Mouse (Mus musculus) ES-E14 (cell line): Measurements from ENCODE around the gene Lmtk2. TPM values are rescaled to one million over a fixed set of nuclear protein-coding genes. Genes with fewer than 3 reads are reported as not detected.

Experiments
- DNase-seq: peaks from one replicate; pipeline ENCODE4 v3.0.0-alpha.2; 2013; ENCODE audit warnings: low read depth, low spot score
- H3K27ac ChIP-seq: 2 replicates; pipeline ENCODE4 v1.5.1; 2012; ENCODE audit warnings: low read depth, mild to moderate bottlenecking, low read length, moderate library complexity, mixed read lengths; ENCODE audit not compliant: poor library complexity, insufficient read depth, severe bottlenecking
- H3K36me3 ChIP-seq: 2 replicates; pipeline ENCODE4 v1.6.1; 2012; ENCODE audit warnings: mild to moderate bottlenecking, low read length, moderate library complexity, mixed read lengths; ENCODE audit not compliant: control insufficient read depth, poor library complexity, insufficient read depth, severe bottlenecking
- H3K4me1 ChIP-seq, 2 experiments: fragments of 150-350 bp in 1 of 2; sonication (generic) in 1 of 2; 2 replicates each; pipeline ENCODE4 v1.6.1; 2012; ENCODE audit warnings: low read length in 2 of 2, mild to moderate bottlenecking in 1 of 2, mixed read lengths in 1 of 2; ENCODE audit not compliant: control insufficient read depth in 2 of 2, insufficient read depth in 2 of 2, poor library complexity in 1 of 2
- H3K4me3 ChIP-seq, 2 experiments: fragments of 150-350 bp in 1 of 2; sonication (generic) in 1 of 2; 2 replicates each; pipeline ENCODE4 v1.5.1; 2012; ENCODE audit warnings: low read length in 2 of 2, low read depth in 1 of 2, mild to moderate bottlenecking in 1 of 2, mixed read lengths in 1 of 2; ENCODE audit not compliant: insufficient read depth in 1 of 2, poor library complexity in 1 of 2, severe bottlenecking in 1 of 2
- H3K9ac ChIP-seq: 2 replicates; pipeline ENCODE4 v1.6.1; 2012; ENCODE audit warnings: low read depth, mild to moderate bottlenecking, low read length, mixed read lengths; ENCODE audit not compliant: poor library complexity, insufficient read depth, severe bottlenecking
- H3K9me3 ChIP-seq: fragments of 150-350 bp; sonication (generic); 2 replicates; pipeline ENCODE4 v1.6.1; 2012; ENCODE audit warnings: low read depth, mild to moderate bottlenecking, low read length; ENCODE audit not compliant: control insufficient read depth, insufficient read depth
- CHD2 ChIP-seq: IDR thresholded peaks from 2 replicates; pipeline ENCODE4 v1.6.1; 2014; ENCODE audit warnings: mild to moderate bottlenecking, low read depth, low read length, inconsistent platforms
- HCFC1 ChIP-seq: IDR thresholded peaks from 2 replicates; pipeline ENCODE4 v1.6.1; 2012; ENCODE audit warnings: low read length, inconsistent platforms, borderline replicate concordance; ENCODE audit not compliant: insufficient read depth
- MAFK ChIP-seq: IDR thresholded peaks from 2 replicates; pipeline ENCODE4 v1.6.1; 2014; ENCODE audit warnings: mild to moderate bottlenecking, low read depth, low read length, inconsistent platforms; ENCODE audit not compliant: insufficient read depth
- ZC3H11A ChIP-seq: IDR thresholded peaks from 2 replicates; pipeline ENCODE4 v1.6.1; 2012; ENCODE audit warnings: low read depth, mild to moderate bottlenecking, inconsistent platforms, low read length, borderline replicate concordance
- ZNF384 ChIP-seq: IDR thresholded peaks from 2 replicates; pipeline ENCODE4 v1.6.1; 2012; ENCODE audit warnings: low read depth, low read length, inconsistent platforms
- in situ Hi-C, 2 experiments: fragments of 600-800 bp; cut with MboI; formaldehyde crosslinking; loops; one replicate each; pipeline ENCODE4 v1.15.1; 2025; ENCODE audit warnings: low sequenced_read_pairs in 2 of 2, inconsistent platforms in 1 of 2; ENCODE audit not compliant: unreplicated experiment in 2 of 2
- total RNA-seq: library from RNA; depleted of rRNA; stranded (reverse); fragments of 300-350 nt; gene quantifications from 2 replicates; pipeline ENCODE4 v1.2.3, GENCODE M21; 2012

Gene Lmtk2
- total RNA-seq, 1 experiment = 61.2 TPM

DNA sequence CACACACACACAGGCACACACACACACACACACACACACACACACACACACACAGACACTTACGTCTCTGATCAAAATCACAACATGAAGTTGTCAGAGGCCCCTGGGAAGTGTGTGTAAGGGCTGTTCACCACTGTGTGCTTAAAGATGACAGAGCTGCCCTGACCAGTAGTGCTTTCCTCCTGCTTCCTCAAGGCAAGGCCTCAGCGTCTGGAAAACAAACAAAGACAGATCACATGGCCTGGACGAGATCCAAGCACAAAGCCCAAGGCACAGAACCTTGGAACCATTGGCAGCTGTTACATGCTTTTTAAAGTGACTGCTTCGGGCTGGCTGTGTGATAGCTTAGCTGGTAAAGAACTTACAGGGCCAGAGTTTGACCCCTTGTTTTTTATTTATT lies 58.4 kb downstream of the Lmtk2 start:
- TF ChIP-seq ZNF384 = no peak
- peaks cover 18% of the 10 kb centered on the region for H3K36me3 ChIP-seq
- in situ Hi-C loops = loop anchor here in 1 of 2 experiments (10.0 kb wide), 1 partner anchor 114 kb away; no protein-coding TSS in a partner anchor
- H3K9me3 ChIP-seq = no peaks in the 10 kb centered on the region
- H3K4me3 ChIP-seq = no peak overlapping the region
- H3K9ac ChIP-seq = no peak overlapping the region
- peaks cover 0 to 10% of the 10 kb centered on the region in 2 experiments; a peak in 1 of 4 replicates for H3K4me1 ChIP-seq
- H3K27ac ChIP-seq = no peak overlapping the region
- DNase-seq = no peak

DNA sequence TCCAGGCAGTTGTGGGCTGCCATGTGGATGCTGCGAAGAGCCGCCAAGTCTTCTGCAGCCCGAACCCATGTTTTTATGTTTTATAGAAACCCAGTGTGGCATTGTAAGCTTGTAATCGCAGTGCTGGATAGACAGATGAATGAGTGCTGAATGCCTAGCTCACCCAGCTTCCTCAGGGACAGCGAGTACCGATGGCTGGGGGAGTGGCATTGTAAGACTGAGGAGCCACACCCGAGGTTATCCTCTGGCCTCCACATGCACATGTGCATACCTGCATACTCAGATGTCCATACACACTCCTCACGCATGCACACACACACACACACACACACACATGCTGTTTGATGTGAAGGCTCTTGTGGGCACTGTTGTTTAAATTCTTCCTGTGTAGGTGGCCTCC lies 58.9 kb downstream of the Lmtk2 start:
- no peak for DNase-seq
- Histone ChIP-seq H3K36me3 (peaks cover 21% of the 10 kb centered on the region), H3K4me3 (no peak overlapping the region), H3K9me3 (no peaks in the 10 kb centered on the region), H3K9ac (no peak overlapping the region), H3K4me1 (peaks cover 0 to 13% of the 10 kb centered on the region in 2 experiments; a peak in 1 of 4 replicates), H3K27ac (no peak overlapping the region)
- no peak for TF ChIP-seq ZC3H11A
- no peak for TF ChIP-seq MAFK
- TF ChIP-seq HCFC1 = no peak
- no peak for TF ChIP-seq ZNF384
- TF ChIP-seq CHD2 = no peak
- in situ Hi-C loops = loop anchor here in 1 of 2 experiments (10.0 kb wide), 1 partner anchor 114 kb away; no protein-coding TSS in a partner anchor

DNA sequence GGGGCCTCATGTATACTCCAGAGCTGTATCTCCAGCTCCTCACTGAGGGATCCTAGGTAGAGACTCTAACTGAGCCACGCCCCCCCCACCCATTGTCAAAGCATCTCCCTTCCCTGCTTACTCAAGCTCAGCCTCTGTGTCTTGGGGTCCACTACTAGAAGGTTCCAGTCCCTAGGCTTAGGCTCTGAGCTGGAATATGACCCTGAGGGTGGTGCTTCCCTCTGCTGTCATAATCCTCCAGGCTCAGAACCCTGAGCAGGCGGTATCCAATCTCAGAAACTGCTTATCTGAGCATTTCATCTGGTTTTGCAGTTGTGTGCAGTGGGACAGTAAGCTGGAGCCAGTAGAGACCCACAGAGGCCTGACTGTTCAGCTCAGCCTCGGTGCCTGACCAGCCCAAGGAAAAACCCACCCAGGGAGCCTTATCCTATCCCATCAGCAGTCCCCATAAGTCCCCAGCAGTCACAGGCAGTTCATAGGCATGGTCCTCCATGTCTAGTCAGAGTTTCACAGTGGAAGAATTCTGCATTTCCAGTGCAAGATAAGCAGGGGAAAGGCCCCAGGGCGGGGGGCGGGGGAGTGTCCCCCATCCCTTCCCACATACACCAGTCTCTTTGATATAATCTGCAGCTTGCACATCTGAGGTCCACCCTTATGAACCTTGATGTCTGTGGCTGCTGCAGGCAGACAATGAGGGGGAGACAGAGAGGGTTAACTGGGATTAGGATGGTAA lies 62.0 kb downstream of the Lmtk2 start:
- H3K4me1 ChIP-seq = peaks cover 0 to 13% of the 10 kb centered on the region in 2 experiments; a peak in 1 of 4 replicates
- no peak overlapping the region for H3K4me3 ChIP-seq
- H3K9ac ChIP-seq = no peak overlapping the region
- no peak for TF ChIP-seq MAFK
- TF ChIP-seq ZC3H11A = no peak
- no peak for TF ChIP-seq ZNF384
- TF ChIP-seq HCFC1 = no peak
- no peak for TF ChIP-seq CHD2
- no peaks in the 10 kb centered on the region for H3K9me3 ChIP-seq
- peaks cover 28% of the 10 kb centered on the region; the same call in 1 of the 2 replicates for H3K36me3 ChIP-seq
- in situ Hi-C loops = no loop called here
- DNase-seq = no peak
- H3K27ac ChIP-seq = no peak overlapping the region

DNA sequence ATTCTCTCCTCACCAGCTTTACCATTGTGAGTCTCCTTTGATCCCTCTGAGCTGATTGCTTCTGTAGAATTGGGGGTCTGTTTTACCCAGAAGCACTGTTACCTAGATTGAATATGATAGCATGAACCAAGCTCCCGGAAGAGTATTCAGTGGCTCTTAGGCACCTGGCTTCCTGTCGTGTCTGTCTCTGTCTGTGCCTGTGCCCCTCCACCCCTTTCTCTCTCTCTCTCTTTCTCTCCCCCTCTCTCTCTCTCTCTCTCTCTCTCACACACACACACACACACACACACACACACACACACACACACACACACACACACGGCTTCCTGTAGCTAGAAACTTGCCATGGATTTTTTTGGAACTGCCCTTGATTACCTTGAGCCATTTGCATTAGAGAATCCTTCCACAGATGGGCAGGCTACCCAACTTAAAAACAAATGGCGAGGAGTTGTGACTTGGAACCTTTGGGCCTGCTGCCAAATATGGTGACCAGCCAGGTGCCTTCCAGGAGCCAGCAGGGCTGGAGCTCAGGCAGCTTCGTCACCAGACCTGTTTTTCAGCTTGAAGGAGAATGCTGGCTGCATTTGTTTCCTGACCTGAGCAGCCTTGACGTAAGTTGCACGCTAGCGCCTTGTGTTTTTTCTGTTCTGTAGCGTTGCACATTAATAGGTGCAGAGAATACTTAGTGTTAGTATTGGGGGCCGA lies 62.7 kb downstream of the Lmtk2 start:
- Histone ChIP-seq H3K9ac (no peak overlapping the region), H3K27ac (0 out of 2 replicates have a peak overlapping the region, but pooled peaks have one; percentile 38), H3K4me1 (peaks cover 0 to 13% of the 10 kb centered on the region in 2 experiments; a peak in 1 of 4 replicates), H3K9me3 (no peaks in the 10 kb centered on the region), H3K4me3 (no peak overlapping the region), H3K36me3 (peaks cover 28% of the 10 kb centered on the region; the same call in 1 of the 2 replicates)
- TF ChIP-seq MAFK (no peak), CHD2 (no peak), ZNF384 (no peak), HCFC1 (no peak), ZC3H11A (no peak)
- in situ Hi-C loops = no loop called here
- no peak for DNase-seq
